18 mouse cellular contexts compared by ENCODE assay signal in the genomic region with DNA sequence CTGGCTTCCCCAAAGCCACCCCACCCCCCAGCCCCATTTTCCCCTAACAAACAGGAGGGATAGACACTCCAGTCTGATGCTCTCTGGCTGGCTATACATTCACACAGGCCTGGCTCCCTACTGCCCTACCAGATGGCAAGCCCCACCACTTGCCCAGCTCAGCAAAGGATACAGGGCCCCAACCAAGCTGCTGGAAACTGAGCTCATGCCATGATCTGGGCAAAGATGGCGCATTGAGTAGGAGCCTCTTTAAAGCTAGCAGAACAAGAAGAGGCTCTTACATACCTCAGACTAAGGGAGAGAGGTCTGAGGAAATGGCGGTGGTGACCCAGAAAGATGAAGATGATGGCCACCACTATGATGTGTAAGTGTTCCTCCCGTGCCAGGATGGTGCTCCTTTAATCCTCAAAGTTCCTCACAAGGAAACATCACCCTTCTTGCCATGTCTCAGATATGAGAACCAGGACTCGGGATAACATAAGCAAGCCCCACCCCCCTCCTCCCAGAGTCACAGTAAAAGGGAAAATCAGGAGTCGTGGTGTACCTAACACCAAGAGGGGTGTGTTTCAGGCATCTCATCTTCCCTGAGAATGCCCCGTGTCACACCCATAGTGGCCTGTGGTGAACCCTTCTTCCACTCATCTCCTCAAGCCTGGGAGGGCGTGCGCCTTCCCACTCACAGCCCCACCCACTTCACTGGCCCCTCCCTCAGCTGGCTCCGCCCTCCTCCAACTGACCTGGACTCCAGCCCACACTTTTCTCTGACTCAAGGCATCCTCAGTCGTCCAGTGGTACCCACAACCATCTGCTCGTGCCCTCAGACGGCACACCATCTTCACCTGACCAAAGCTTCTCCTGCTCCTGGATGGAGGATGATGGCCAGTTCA. TPM values are rescaled to one million over a fixed set of nuclear protein-coding genes. Genes with fewer than 3 reads are reported as not detected.
DNase-seq lines count a peak whose midpoint lies in the region; ATAC-seq and TF ChIP-seq lines count a peak whose summit lies in the region.
"Had no signal": no experiment of that assay in that cellular context is flagged by ENCODE, and none has a peak within 500 bp of the region (broad histone marks: within the 10 kb centered on the region; RNA-seq: fewer than 3 reads in every experiment).

No protein-coding gene starts in this region.

- H3K27me3 ChIP-seq in forebrain, embryonic 16.5 days (replicated peaks; ENCODE audit: control insufficient read depth, insufficient read depth, low read length), result no peaks in the 10 kb centered on the region
- no peaks in the 10 kb centered on the region for H3K27me3 ChIP-seq in forebrain, embryonic 13.5 days
- H3K27me3 ChIP-seq in liver, embryonic 12.5 days (replicated peaks), result peaks cover 16% of the 10 kb centered on the region; the same call in 1 of the 2 replicates
- H3K27me3 ChIP-seq in intestine, embryonic 16.5 days (replicated peaks; ENCODE audit: control insufficient read depth, insufficient read depth, low read length), result no peaks in the 10 kb centered on the region
- no peaks in the 10 kb centered on the region for H3K27me3 ChIP-seq in hindbrain, embryonic 12.5 days
- H3K27me3 ChIP-seq: neural tube, embryonic 13.5 days had no signal

- H3K9ac ChIP-seq in forebrain, embryonic 16.5 days (replicated peaks; ENCODE audit: low read depth, low read length), result no peak overlapping the region
- H3K9ac ChIP-seq in forebrain, embryonic 13.5 days, result no peak overlapping the region
- no peak overlapping the region for H3K9ac ChIP-seq in liver, embryonic 12.5 days
- no peak overlapping the region for H3K9ac ChIP-seq in intestine, embryonic 16.5 days (ENCODE audit: low read depth, low read length)
- H3K9ac ChIP-seq in hindbrain, embryonic 12.5 days, result no peak overlapping the region
- H3K9ac ChIP-seq: lung, embryonic 14.5 days; midbrain, embryonic 12.5 days; neural tube, embryonic 13.5 days had no signal

- ATAC-seq in forebrain, embryonic 16.5 days, result no peak; the same call in 1 of the 2 replicates
- ATAC-seq in forebrain, embryonic 13.5 days, result no peak
- ATAC-seq in liver, embryonic 12.5 days, result 0 out of 2 replicates have a peak, but pooled peaks have one; percentile 34
- no peak for ATAC-seq in intestine, embryonic 16.5 days
- ATAC-seq in hindbrain, embryonic 12.5 days (ENCODE audit: low FRiP score), result no peak

- H3K4me2 ChIP-seq in forebrain, embryonic 16.5 days (ENCODE audit: low read length), result no peak overlapping the region
- no peak overlapping the region for H3K4me2 ChIP-seq in forebrain, embryonic 13.5 days
- no peak overlapping the region for H3K4me2 ChIP-seq in liver, embryonic 12.5 days
- H3K4me2 ChIP-seq in intestine, embryonic 16.5 days (ENCODE audit: low read depth, low read length), result no peak overlapping the region
- no peak overlapping the region for H3K4me2 ChIP-seq in hindbrain, embryonic 12.5 days (replicated peaks)
- H3K4me2 ChIP-seq: lung, embryonic 14.5 days; midbrain, embryonic 12.5 days; neural tube, embryonic 13.5 days had no signal

- no peak overlapping the region for H3K4me3 ChIP-seq in forebrain, embryonic 16.5 days (replicated peaks; ENCODE audit: low read length)
- no peak overlapping the region for H3K4me3 ChIP-seq in forebrain, embryonic 13.5 days
- H3K4me3 ChIP-seq in layer of hippocampus, adult 2 months, result no peak overlapping the region
- H3K4me3 ChIP-seq in liver, embryonic 12.5 days, result no peak overlapping the region
- no peak overlapping the region for H3K4me3 ChIP-seq in intestine, embryonic 16.5 days (ENCODE audit: low read length)
- no peak overlapping the region for H3K4me3 ChIP-seq in hindbrain, embryonic 12.5 days
- H3K4me3 ChIP-seq: limb, embryonic 10.5 days; midbrain, embryonic 12.5 days; neural tube, embryonic 13.5 days had no signal

- peaks cover 11% of the 10 kb centered on the region for H3K4me1 ChIP-seq in forebrain, embryonic 16.5 days (replicated peaks; ENCODE audit: control insufficient read depth, insufficient read depth, low read length)
- 0 out of 2 replicates have a peak, but pooled peaks cover 8% of the 10 kb centered on the region for H3K4me1 ChIP-seq in forebrain, embryonic 13.5 days
- H3K4me1 ChIP-seq in liver, embryonic 12.5 days, result peaks cover 41% of the 10 kb centered on the region
- H3K4me1 ChIP-seq in intestine, embryonic 16.5 days (ENCODE audit: control insufficient read depth, insufficient read depth, low read length), result peaks cover 4% of the 10 kb centered on the region; the same call in 1 of the 2 replicates
- H3K4me1 ChIP-seq in hindbrain, embryonic 12.5 days, result peaks cover 11% of the 10 kb centered on the region
- H3K4me1 ChIP-seq: midbrain, embryonic 12.5 days had no signal

- DNase-seq in layer of hippocampus, adult 2 months (ENCODE audit: low spot score in 2 of 2), result no peak
- DNase-seq in layer of hippocampus, adult 11-12 months (ENCODE audit: low spot score), result no peak
- peak; percentile 90 for DNase-seq in cerebellum, adult 11-12 months
- DNase-seq: adrenal gland, postnatal 25 days; kidney, adult 9 months; lung, embryonic 14.5 days had no signal

- H3K27ac ChIP-seq in forebrain, embryonic 16.5 days (ENCODE audit: low read length), result 0 out of 2 replicates have a peak overlapping the region, but pooled peaks have one; percentile 20
- no peak overlapping the region for H3K27ac ChIP-seq in forebrain, embryonic 13.5 days
- peak overlapping the region; percentile 78 for H3K27ac ChIP-seq in layer of hippocampus, adult 2 months
- H3K27ac ChIP-seq in liver, embryonic 12.5 days, result no peak overlapping the region
- no peak overlapping the region for H3K27ac ChIP-seq in intestine, embryonic 16.5 days (ENCODE audit: low read length)
- no peak overlapping the region for H3K27ac ChIP-seq in hindbrain, embryonic 12.5 days
- H3K27ac ChIP-seq: limb, embryonic 10.5 days; midbrain, embryonic 12.5 days; neural tube, embryonic 13.5 days had no signal

- TF ChIP-seq CTCF in layer of hippocampus, adult 2 months (conservative IDR thresholded peaks at IDR 0.05), result no peak

- H3K36me3 ChIP-seq in forebrain, embryonic 16.5 days (ENCODE audit: control insufficient read depth, insufficient read depth), result no peaks in the 10 kb centered on the region
- no peaks in the 10 kb centered on the region for H3K36me3 ChIP-seq in forebrain, embryonic 13.5 days (ENCODE audit: poor library complexity, severe bottlenecking)
- H3K36me3 ChIP-seq in liver, embryonic 12.5 days, result no peaks in the 10 kb centered on the region
- H3K36me3 ChIP-seq in intestine, embryonic 16.5 days (ENCODE audit: control insufficient read depth, insufficient read depth, low read length), result no peaks in the 10 kb centered on the region
- H3K36me3 ChIP-seq in hindbrain, embryonic 12.5 days, result no peaks in the 10 kb centered on the region
- H3K36me3 ChIP-seq: limb, embryonic 10.5 days; midbrain, embryonic 12.5 days; neural tube, embryonic 13.5 days had no signal

- 84% methylated on average over 12 of the region's 12 CpGs for WGBS in forebrain, embryonic 16.5 days
- 84% methylated on average over 12 of the region's 12 CpGs for WGBS in forebrain, embryonic 13.5 days
- 68% methylated on average over 12 of the region's 12 CpGs for WGBS in liver, embryonic 12.5 days (ENCODE audit: insufficient replicate concordance)
- 79% methylated on average over 12 of the region's 12 CpGs for WGBS in intestine, embryonic 16.5 days
- WGBS in hindbrain, embryonic 12.5 days, result 86% methylated on average over 12 of the region's 12 CpGs

- H3K9me3 ChIP-seq in forebrain, embryonic 16.5 days (ENCODE audit: control insufficient read depth, low read length), result no peaks in the 10 kb centered on the region
- H3K9me3 ChIP-seq in forebrain, embryonic 13.5 days (replicated peaks), result no peaks in the 10 kb centered on the region
- no peaks in the 10 kb centered on the region for H3K9me3 ChIP-seq in liver, embryonic 12.5 days (replicated peaks)
- H3K9me3 ChIP-seq in intestine, embryonic 16.5 days (ENCODE audit: control insufficient read depth, low read length), result no peaks in the 10 kb centered on the region
- no peaks in the 10 kb centered on the region for H3K9me3 ChIP-seq in hindbrain, embryonic 12.5 days (replicated peaks)
- H3K9me3 ChIP-seq: limb, embryonic 10.5 days; midbrain, embryonic 12.5 days; neural tube, embryonic 13.5 days had no signal

RNA-seq across cellular contexts. Expression of a gene that starts 3.4 kb away (rescaled TPM):
- 11.1 and 16.4 TPM in 2 replicates for polyA plus RNA-seq in forebrain, embryonic 16.5 days (2015; fragmentation: Nextera tagmentation; extraction: Ambion mirVana)
- polyA plus RNA-seq in forebrain, embryonic 13.5 days (2015; fragmentation: Nextera tagmentation; extraction: Ambion mirVana), result 3.5 and 3.7 TPM in 2 replicates
- total RNA-seq in layer of hippocampus, adult 2 months (2021), result 10 to 100 TPM; 71.9 to 79.7 TPM
- 1.5 TPM in 2 replicates for polyA plus RNA-seq in liver, embryonic 12.5 days (2016; fragmentation: Nextera tagmentation; extraction: Ambion mirVana)
- 4.6 and 4.7 TPM in 2 replicates for polyA plus RNA-seq in intestine, embryonic 16.5 days (2015; fragmentation: Nextera tagmentation; extraction: Ambion mirVana)
- polyA plus RNA-seq in hindbrain, embryonic 12.5 days (2016; fragmentation: Nextera tagmentation; extraction: Ambion mirVana), result 6.3 and 7.8 TPM in 2 replicates

RNA-seq across cellular contexts. Expression of a gene that starts 25.6 kb away (rescaled TPM):
- 150 and 151 TPM in 2 replicates for polyA plus RNA-seq in forebrain, embryonic 16.5 days (2015; fragmentation: Nextera tagmentation; extraction: Ambion mirVana)
- polyA plus RNA-seq in forebrain, embryonic 13.5 days (2015; fragmentation: Nextera tagmentation; extraction: Ambion mirVana), result 126 and 131 TPM in 2 replicates
- total RNA-seq in layer of hippocampus, adult 2 months (2021), result 10 to 100 TPM; 73.5 to 76.7 TPM
- 62.9 and 69.7 TPM in 2 replicates for polyA plus RNA-seq in liver, embryonic 12.5 days (2016; fragmentation: Nextera tagmentation; extraction: Ambion mirVana)
- polyA plus RNA-seq in intestine, embryonic 16.5 days (2015; fragmentation: Nextera tagmentation; extraction: Ambion mirVana), result 84.9 and 88.6 TPM in 2 replicates
- 109 and 123 TPM in 2 replicates for polyA plus RNA-seq in hindbrain, embryonic 12.5 days (2016; fragmentation: Nextera tagmentation; extraction: Ambion mirVana)

RNA-seq across cellular contexts. Expression of a gene that starts 46.4 kb away (rescaled TPM):
- 0.32 TPM in 1 of 2 replicates, not detected in the other for polyA plus RNA-seq in forebrain, embryonic 16.5 days (2015; fragmentation: Nextera tagmentation; extraction: Ambion mirVana)
- polyA plus RNA-seq in forebrain, embryonic 13.5 days (2015; fragmentation: Nextera tagmentation; extraction: Ambion mirVana), result not detected in 2 replicates
- total RNA-seq in layer of hippocampus, adult 2 months (2021), result not detected
- 1.1 and 4.9 TPM in 2 replicates for polyA plus RNA-seq in liver, embryonic 12.5 days (2016; fragmentation: Nextera tagmentation; extraction: Ambion mirVana)
- polyA plus RNA-seq in intestine, embryonic 16.5 days (2015; fragmentation: Nextera tagmentation; extraction: Ambion mirVana), result 0.32 TPM in 2 replicates
- polyA plus RNA-seq in hindbrain, embryonic 12.5 days (2016; fragmentation: Nextera tagmentation; extraction: Ambion mirVana), result 7.8 and 36.7 TPM in 2 replicates
- total RNA-seq: adrenal gland, postnatal 25 days had no signal
- polyA plus RNA-seq: lung, embryonic 14.5 days had no signal

RNA-seq across cellular contexts. Expression of a gene that starts 49.6 kb away (rescaled TPM):
- polyA plus RNA-seq in forebrain, embryonic 16.5 days (2015; fragmentation: Nextera tagmentation; extraction: Ambion mirVana), result not detected in 2 replicates
- not detected in 2 replicates for polyA plus RNA-seq in forebrain, embryonic 13.5 days (2015; fragmentation: Nextera tagmentation; extraction: Ambion mirVana)
- not detected for total RNA-seq in layer of hippocampus, adult 2 months (2021)
- not detected in 2 replicates for polyA plus RNA-seq in liver, embryonic 12.5 days (2016; fragmentation: Nextera tagmentation; extraction: Ambion mirVana)
- 0.07 TPM in 1 of 2 replicates, not detected in the other for polyA plus RNA-seq in intestine, embryonic 16.5 days (2015; fragmentation: Nextera tagmentation; extraction: Ambion mirVana)
- polyA plus RNA-seq in hindbrain, embryonic 12.5 days (2016; fragmentation: Nextera tagmentation; extraction: Ambion mirVana), result not detected in 2 replicates
- total RNA-seq: adrenal gland, postnatal 25 days; gastrocnemius, adult 18-20 months had no signal
- polyA plus RNA-seq: C2C12; cortical plate, adult 2 months; hindbrain, embryonic 11.5 days; limb, embryonic 10.5 days; lung, embryonic 14.5 days; midbrain, embryonic 12.5 days; neural tube, embryonic 13.5 days had no signal

Comparison
In these comparisons a context has a peak if more than half of its experiments do, and no peak if none do; other contexts are left out.
1. H3K27ac ChIP-seq: peak in forebrain, embryonic 16.5 days (single experiment) and layer of hippocampus, adult 2 months (single experiment); none in forebrain, embryonic 13.5 days (single experiment), liver, embryonic 12.5 days (single experiment), intestine, embryonic 16.5 days (single experiment) and hindbrain, embryonic 12.5 days (single experiment).